Mouse (Mus musculus) bone marrow macrophage, adult 2 months (primary cell): Measurements from ENCODE around the gene Foxo4. TPM values are rescaled to one million over a fixed set of nuclear protein-coding genes. Genes with fewer than 3 reads are reported as not detected.

ENCODE experiments used
- H3K27ac ChIP-seq: 2 replicates; pipeline ENCODE4 v1.5.1; 2012; ENCODE audit warnings: low read depth, low read length; ENCODE audit not compliant: insufficient read depth
- H3K4me1 ChIP-seq: 2 replicates; pipeline ENCODE4 v1.6.1; 2012; ENCODE audit warnings: low read length; ENCODE audit not compliant: control insufficient read depth, insufficient read depth
- H3K4me3 ChIP-seq: 2 replicates; pipeline ENCODE4 v1.5.1; 2012; ENCODE audit warnings: mild to moderate bottlenecking, low read length, moderate library complexity; ENCODE audit not compliant: insufficient read depth
- CTCF ChIP-seq: IDR thresholded peaks from 2 replicates; pipeline ENCODE4 v1.5.1; 2012; ENCODE audit warnings: low read depth, mild to moderate bottlenecking, low read length, moderate library complexity
- POLR2A ChIP-seq: IDR thresholded peaks from 2 replicates; pipeline ENCODE4 v1.6.1; 2012; ENCODE audit warnings: mild to moderate bottlenecking, low read depth, low read length, borderline replicate concordance
- polyA plus RNA-seq: library from polyadenylated mRNA; stranded (reverse); fragments of >200 nt; gene quantifications from 2 replicates; pipeline ENCODE4 v1.2.4, GENCODE M21; 2012; ENCODE audit not compliant: missing spikeins, insufficient read depth, insufficient read length

Foxo4 gene
- polyA plus RNA-seq, 1 experiment = 29.2 TPM

DNA sequence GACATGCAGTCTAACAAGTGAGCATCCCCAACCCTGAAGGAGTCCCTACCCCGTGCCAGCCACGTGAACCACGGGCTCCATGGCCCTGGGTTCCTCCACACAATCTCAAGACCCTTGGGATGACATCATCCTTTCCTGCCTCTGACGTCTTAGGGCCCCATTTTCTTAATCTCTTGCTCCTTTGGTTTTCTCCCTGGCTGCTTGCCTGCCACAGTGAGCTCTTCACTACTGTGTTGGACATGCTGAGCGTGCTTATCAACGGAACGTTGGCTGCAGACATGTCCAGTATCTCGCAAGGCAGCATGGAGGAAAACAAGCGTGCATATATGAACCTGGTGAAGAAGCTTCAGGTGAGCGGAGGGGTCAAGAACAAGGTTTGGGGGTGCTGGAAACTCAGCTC is 35.8 kb downstream of the Foxo4 start:
- Histone ChIP-seq H3K4me1 (no peaks in the 10 kb centered on the region), H3K27ac (no peak overlapping the region), H3K4me3 (no peak overlapping the region)
- TF ChIP-seq POLR2A = no peak
- TF ChIP-seq CTCF = no peak

DNA sequence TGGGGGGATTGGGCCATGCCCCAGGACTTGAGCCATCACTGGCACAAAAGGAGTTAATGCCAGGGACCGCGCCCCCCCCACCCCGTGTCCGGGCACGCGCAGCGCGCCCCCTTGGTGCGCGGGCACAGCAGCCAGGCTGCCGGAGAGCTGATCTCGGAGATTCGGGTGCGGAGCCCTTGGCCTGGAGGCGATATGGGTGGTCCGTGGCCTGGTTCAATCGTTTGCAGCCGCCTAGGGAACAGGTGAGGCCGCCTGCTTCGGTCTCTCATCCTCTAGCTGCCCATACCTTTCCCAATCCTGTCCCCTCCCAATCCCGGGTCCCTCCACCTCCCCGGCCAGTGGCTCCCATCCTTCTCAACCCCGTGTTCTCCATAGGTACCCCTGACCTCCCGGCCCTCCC is 44.7 kb downstream of the Foxo4 start, which contains the start of gene Nlgn3:
Gene Nlgn3, plus strand, starts transcription at position 114 of the 400 bp plus-strand sequence.
- Histone ChIP-seq H3K4me3 (no peak within 1 kb of the TSS), H3K27ac (no peak within 1 kb of the TSS), H3K4me1 (no peaks in the 10 kb centered on the region)
- TF ChIP-seq POLR2A (no peak), CTCF (no peak)

GRCm38 (mm10) chrX:101299473-101300426 is 45.4 kb downstream of the Foxo4 start:
- no peak for TF ChIP-seq POLR2A

GRCm38 (mm10) chrX:101300427-101301030 is 46.2 kb downstream of the Foxo4 start:
- no peak overlapping the region for H3K4me3 ChIP-seq
- H3K4me1 ChIP-seq = no peaks in the 10 kb centered on the region
- no peak overlapping the region for H3K27ac ChIP-seq
- TF ChIP-seq POLR2A = no peak
- TF ChIP-seq CTCF = no peak

More at GRCm38 (mm10) chrX:101299473-101300426, 45.4 kb downstream of the Foxo4 start:
- Histone ChIP-seq H3K27ac (no peak overlapping the region), H3K4me3 (no peak overlapping the region), H3K4me1 (no peaks in the 10 kb centered on the region)

- Histone ChIP-seq H3K4me1 (no peaks in the 10 kb centered on the region), H3K4me3 (no peak overlapping the region), H3K27ac (no peak overlapping the region)
- TF ChIP-seq CTCF = no peak
- TF ChIP-seq POLR2A = no peak
Measured at GRCm38 (mm10) chrX:101301654-101302053, 47.3 kb downstream of the Foxo4 start.

DNA sequence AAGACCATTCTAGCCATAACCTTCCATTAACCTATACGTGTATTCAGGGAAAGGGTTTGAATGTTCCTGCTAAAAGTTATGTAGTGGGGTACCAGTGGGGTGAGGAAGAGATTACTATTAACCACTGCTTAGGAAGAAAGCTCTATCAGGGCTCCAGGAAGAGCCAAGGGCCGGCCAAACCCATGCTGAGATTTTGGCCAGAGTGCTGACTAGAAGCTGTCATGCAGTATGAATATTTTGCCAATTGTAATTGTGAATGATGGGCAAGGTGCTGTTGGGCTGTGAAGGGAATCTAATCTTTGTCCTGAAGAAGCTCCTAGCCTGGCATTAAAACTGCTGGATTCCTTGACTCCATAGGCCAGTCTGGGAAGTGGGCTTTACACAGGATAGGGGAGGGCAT is 50.3 kb downstream of the Foxo4 start:
- Histone ChIP-seq H3K4me1 (no peaks in the 10 kb centered on the region), H3K4me3 (no peak overlapping the region), H3K27ac (no peak overlapping the region)
- TF ChIP-seq CTCF (no peak), POLR2A (no peak)

DNA sequence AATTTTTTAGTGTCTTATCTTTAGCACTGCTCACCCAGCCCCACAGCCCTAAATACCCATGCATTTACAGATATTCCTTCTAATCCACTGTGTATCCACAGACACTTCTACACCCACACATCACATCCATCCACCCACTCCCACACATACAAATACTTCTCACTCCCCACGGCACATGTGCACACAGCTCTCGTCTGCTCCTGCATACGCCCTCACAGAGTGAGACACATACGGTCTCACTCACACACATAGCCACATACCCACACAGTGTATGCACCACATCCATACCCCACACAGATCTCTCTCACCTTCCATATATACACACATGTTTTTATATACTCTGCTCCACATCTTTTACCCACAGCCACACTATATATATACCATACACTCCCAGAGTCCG is 55.0 kb downstream of the Foxo4 start:
- Histone ChIP-seq H3K4me1 (no peaks in the 10 kb centered on the region), H3K4me3 (no peak overlapping the region), H3K27ac (no peak overlapping the region)
- TF ChIP-seq POLR2A (no peak), CTCF (no peak)

Other genes with a start within 250 kb of the Foxo4 start
- not detected in 2 replicates for gene Tex11, start 194.9 kb upstream of the Foxo4 start, polyA plus RNA-seq
- gene Slc7a3, start 168.5 kb upstream of the Foxo4 start, polyA plus RNA-seq = 0.29 and 0.71 TPM in 2 replicates
- 55.8 and 66.5 TPM in 2 replicates for gene Snx12, start 32.0 kb upstream of the Foxo4 start, polyA plus RNA-seq
- 2.3 TPM in 1 of 2 replicates, not detected in the other for gene Gm614, start 9.5 kb downstream of the Foxo4 start, polyA plus RNA-seq
- gene Il2rg, start 13.7 kb downstream of the Foxo4 start, polyA plus RNA-seq = 167 and 176 TPM in 2 replicates
- 2.3 TPM in 1 of 2 replicates, not detected in the other for gene Gm20489, start 14.5 kb downstream of the Foxo4 start, polyA plus RNA-seq
- 64.7 and 73.5 TPM in 2 replicates for gene Med12, start 19.5 kb downstream of the Foxo4 start, polyA plus RNA-seq
- not detected in 2 replicates for gene Nlgn3, start 44.6 kb downstream of the Foxo4 start, polyA plus RNA-seq
- not detected in 2 replicates for gene Gjb1, start 121.8 kb downstream of the Foxo4 start, polyA plus RNA-seq
- 34.3 and 41.8 TPM in 2 replicates for gene Zmym3, start 166.3 kb downstream of the Foxo4 start, polyA plus RNA-seq
- 242 and 247 TPM in 2 replicates for gene Nono, start 174.8 kb downstream of the Foxo4 start, polyA plus RNA-seq
- gene Itgb1bp2, start 194.6 kb downstream of the Foxo4 start, polyA plus RNA-seq = 1.2 TPM in 1 of 2 replicates, not detected in the other